Mouse (Mus musculus) ES-Bruce4 (cell line): ENCODE data around the gene Rps5.

Experiments
- CTCF ChIP-seq: IDR thresholded peaks from one replicate; pipeline ENCODE4 v1.8.1; 2011; ENCODE audit warnings: low read depth, low read length
- EP300 ChIP-seq: IDR thresholded peaks from 2 replicates; pipeline ENCODE4 v1.6.1; 2011; ENCODE audit warnings: low read depth, low read length; ENCODE audit not compliant: insufficient read depth

GRCm38 (mm10) chr7:12933615-12934140, 11.6 kb downstream of the Rps5 start:
- TF ChIP-seq EP300 (no peak), CTCF (no peak)
